Mouse (Mus musculus) B cell, adult 2 months (primary cell): Measurements from ENCODE around the gene Cotl1.

Source experiments
- DNase-seq, 2 experiments: peaks; one replicate each; pipeline ENCODE4 v3.0.0; 2022

The Cotl1 gene

DNA sequence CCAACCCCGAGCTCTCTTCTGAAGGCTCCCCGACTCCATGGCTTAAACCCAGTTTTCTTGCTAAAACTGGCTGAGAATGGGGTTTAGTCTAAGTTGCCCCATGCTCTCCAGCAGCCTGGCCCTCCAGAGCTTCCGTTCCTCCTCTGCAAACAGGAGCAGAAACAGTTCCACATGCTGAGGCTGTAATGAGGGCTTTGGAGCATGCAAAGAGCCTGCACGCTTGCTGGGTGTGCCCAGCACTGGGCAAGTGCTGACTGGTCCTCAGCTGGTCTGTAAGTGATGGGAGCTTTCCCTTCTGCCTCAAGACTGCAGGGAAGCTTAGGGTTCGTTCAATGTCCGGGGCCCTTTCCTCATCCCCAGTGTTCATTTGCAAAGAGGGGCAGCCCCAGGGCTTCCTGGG lies 24.1 kb downstream of the Cotl1 start:
- DNase-seq, result peak; percentile 36 to 40

DNA sequence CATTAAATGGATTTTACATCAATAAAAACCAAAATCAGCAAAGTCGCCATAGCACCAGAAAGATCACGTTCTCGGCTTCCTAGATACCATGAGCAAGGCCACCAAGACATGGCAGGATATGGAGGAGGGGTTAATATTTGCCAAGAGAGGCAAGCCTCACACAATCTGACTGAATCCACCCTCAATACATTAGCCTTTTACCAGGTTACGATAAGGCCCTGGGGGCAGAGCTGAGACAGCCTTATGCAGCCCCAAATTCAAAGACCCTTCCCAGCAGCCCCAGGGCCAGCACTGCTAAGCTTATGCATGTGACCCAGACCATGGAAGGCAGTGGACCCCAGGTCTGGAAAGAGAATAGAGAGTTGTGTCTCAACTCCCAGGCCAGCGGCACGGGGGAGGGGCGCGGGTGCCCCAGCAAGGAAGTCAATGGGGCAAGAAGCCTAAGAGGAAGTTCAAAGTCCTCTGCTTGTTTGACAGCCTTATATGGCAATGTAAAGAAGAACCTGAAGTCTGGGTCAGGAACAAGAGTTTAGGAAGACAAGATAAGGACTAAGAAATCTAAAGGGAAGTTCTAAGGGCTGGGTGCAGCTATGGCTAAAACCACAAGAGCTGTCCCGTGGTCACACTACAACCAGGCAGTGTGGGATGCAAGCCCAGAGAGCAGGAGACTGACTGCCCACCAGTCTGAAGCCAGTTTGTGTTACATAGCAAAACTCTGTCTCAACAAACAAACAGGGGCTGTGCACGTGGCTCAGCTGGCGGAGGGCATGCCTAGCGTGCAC lies 27.5 kb downstream of the Cotl1 start:
- peak; percentile 80 to 82 for DNase-seq

DNA sequence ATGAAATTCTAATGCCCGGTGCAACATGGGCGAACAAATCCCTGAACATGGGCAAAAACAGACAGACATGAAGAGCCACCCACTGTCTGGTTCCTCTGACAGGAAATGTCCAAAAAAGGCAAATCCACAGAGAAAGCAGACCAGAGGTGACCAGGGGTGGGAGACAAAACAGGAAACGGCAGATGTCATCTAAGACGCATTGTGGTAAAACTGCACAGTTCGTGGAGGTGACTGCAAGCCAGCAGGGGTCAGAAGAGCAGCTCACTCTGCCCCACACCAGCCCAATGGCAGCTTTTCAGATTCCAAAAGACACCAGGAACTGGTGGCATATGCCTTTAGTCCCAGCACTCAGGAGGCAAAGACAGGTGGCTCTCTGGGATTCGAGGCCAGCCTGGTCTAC lies 28.4 kb downstream of the Cotl1 start:
- DNase-seq, result peak; percentile 62 to 66

DNA sequence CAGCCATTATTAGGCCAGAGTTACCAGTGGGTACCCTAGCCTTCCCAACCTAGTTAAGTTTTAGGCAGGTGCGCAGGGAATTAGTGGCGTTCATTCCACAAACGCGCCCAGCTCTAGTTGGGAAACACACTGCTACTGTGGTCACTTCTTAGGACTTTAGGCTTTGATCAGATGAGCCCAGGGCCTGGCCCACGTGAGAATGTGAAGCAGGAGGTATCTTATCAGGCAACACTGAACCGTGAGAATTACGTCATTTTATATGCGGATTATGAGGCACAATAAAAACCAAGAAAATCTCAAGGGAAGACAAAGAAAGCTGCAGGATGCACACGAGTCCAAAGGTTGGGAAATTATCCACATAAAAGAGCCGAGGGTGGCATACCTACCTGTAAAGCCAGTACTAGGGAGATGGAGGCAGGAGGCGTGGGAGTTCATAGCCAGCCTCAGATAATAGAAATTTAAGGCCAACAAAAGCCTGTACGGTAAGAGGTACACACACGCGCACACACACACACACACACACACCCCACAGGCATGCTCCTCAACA lies 29.3 kb downstream of the Cotl1 start:
- no peak for DNase-seq

DNA sequence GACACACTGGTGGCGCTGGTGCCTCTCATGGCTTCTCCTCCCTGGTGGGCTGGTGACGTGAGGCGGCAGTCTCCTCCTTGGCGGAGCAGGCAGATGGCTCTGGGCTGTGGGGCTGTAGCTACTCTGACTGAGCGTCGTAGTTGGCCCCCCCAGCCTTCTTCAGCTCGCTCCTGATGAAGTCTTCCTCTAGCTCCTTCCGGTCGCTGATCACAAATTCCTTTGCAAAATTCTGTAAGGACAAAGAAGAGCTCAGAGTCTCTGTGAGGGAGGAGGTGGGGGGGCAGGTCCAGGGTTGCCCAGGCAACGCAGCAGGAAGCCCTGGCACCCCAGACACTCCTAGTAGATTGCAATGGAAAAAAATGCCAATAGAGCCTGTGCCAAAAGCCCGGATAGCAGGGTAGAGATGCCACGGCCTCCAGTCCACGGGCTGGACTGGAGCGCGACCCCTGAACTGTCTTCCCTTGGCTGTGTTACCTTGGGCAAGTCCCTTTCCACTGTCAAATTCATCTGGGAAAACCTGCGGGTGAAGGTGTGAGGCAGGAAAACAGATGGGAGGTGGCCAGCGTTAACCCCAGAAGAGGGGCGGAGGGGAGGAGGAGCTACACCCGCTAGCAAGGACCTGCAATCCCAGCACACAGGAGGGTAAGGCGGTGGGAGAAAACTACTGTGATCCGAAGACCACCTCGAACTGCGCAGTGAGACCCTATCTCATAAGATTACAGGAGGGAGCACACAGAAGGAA lies 30.0 kb downstream of the Cotl1 start:
- no peak for DNase-seq

DNA sequence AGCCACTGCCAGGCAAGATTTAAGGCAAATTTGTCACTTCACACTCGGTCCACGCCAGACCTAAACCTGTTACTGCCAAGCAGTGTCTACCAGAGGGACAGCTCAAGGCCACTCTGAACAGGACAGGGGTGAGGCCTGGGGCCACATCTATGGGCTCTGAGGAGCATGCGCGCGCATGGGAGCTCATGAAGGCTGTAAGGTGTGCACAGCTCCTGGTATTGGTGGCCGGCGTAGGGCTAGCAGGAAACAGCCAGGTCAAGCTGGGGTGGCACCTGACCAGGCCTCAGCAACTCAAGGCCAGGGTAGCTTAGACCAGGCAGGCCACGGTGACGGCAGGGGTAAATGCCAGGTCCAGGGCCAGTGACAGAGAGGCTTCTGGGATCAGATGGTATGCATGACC lies 30.7 kb downstream of the Cotl1 start:
- DNase-seq, result no peak

DNA sequence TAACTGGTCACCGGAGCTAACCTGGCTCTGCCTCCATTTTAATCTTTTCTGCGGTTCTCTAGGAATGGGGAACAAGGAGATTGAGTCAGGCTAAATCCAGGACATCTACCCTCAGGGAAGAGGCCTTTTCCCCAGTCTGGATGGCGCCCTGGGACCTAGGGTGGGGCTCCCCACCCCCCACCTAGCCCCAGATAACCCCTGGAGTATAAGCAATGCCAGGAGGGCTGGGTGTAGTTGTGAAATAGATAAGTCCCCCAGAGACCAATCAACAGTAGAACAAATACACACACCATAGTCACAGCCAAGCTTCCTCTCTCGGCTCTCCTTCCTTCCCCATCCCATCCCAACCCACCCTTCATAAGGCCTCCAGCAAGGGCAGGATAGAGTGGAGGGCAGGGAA lies 32.7 kb downstream of the Cotl1 start:
- no peak for DNase-seq

DNA sequence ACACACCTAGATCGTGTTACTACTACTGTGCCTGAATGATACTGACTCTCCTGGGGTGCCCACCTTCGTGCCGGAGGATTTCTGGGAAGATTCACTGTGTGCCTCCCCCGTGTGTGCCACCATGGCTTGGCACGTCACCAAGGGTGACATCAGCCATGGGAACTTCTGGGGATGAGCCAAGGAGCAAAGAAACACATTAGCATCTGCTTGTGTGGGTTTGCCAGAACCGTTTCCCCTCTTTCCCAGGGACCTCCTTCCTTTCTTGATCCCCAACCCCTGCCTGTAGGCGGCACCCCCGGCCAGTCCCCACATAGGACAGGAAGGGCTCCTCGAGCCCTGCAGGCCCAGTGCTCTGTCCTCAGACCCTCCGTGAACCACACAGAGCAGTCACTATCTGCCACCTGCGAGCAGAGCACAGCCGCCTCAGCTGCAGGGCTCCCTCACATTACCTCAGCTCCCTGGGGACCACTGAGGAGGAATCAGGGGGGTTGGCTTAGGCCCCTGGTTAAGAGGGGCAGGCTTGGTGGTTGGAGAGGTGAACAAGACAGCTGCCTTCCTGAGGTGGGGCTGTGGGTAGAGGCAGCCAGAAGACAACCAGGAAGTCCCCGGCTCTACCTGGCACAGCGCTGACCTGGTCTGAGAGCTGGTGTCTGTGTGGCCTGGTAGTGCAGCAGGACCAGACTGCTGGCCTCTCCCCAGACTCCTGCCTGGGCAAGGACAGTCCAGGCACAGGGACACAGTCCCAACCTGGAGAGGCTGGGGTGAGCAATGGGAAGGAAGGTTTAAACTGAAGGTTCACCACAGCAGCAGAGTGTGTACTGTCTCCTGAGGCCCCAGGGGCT lies 33.7 kb downstream of the Cotl1 start:
- peak; percentile 72 to 79 for DNase-seq

DNA sequence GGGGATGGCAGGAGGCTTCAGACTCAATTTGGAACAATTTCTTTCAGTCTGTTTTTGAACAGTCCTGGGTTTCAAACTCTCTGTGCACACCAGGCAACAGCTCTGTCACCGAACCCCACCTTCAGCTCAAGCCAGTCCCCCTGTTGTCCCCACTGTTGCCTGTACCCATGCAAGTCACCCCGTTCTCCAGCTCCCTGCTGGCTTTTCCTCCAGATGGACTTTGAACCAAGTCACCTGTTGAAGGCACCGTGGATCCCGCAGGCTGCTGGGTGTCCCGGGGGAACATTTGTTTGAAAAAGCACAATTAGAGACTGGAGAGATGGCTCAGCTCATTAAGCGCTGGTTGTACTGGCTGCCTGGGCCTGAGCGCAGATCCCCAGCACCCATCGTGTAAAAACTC lies 35.1 kb downstream of the Cotl1 start:
- DNase-seq, result no peak

DNA sequence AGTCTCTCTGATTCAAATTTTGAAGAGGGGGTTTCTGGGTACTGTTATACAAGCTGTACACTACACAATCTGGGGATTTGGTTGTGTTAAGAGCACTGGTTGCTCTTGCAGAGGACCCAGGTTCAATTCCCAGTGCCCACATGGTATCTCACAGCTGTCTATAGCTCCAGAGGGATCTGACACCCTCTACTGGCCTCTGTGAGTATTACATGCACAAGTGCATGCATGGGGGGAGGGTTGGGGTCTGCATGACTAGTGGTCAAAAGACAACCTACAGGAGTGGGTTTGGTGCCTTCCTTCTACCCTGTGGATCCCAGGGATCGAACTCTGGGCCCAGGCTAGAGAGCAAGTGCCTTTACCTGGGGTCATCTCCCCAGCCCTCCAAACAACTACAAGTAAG lies 37.8 kb downstream of the Cotl1 start:
- peak in 1 of 2 experiments; percentile 43 for DNase-seq

DNA sequence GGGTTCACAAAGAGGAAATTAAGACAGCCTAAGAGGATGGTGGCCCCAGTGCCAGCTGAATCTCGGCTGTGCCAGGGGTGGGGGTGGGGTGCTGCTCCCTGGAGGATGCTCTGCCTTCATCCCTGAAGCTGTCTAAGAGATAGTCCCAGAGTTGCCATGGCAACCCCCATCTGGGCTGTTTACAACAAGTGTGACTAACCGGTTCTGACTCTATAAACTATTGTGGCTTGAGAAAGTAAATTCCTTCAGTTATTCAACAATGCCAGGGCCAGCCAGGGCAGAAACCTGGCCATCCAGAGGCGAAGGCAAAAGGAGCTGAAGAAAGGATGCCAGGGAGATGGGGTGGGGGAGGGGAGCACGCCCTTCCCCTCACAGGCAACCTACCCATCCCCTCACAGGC lies 39.2 kb downstream of the Cotl1 start:
- no peak for DNase-seq

DNA sequence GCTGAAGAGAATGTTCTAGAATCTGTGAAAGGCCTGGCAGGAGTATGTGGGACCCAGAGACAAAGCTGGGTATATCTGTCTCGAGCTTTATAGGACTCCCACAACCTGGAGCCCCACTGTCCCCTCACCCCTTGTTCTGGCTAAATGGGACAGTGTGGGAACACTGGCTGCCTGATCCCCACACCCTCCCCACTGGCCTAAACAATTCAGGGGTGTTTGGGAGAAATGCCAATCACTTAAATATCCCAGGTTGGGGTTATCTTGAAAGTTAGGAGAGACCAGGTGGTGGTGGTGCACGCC lies 41.4 kb downstream of the Cotl1 start:
- DNase-seq, result no peak

DNA sequence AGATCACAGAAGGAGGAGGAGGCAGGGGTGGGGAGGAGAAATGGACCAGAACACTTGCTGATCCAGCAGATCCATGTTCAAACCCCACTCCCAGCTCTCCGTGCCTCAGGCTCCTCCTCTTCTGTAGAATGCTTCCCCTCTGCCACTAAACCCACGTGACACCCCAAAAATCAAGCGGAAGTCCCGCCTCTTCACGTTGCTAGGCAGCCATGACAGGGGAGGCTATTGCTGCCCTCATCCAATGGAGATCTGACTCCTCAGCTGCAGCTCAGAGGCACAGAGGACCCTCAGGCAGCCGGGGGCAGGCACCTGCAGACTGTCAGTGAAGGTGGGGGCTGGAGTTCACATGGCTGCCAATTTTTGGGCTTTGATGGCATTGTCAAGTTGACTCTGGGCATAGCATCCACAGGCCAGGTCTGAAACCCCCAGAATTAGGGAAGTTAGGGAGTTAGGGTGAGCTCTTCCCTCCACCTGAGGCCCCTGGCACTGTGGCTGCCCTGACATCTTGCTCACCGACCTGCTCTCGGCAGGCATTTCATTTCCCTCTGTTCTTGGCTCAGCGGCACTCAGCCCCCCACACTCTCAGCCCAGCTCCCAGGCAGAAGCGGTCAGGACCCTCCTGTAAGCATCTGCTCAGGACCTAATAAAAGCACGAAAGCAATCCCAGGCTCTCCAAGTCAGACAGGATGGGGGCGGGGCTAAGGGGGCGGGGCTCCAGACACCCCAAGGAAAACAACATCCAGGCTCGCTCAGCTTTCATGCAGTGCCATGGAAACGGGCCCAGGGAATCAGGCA lies 42.0 kb downstream of the Cotl1 start:
- peak; percentile 87 for DNase-seq

DNA sequence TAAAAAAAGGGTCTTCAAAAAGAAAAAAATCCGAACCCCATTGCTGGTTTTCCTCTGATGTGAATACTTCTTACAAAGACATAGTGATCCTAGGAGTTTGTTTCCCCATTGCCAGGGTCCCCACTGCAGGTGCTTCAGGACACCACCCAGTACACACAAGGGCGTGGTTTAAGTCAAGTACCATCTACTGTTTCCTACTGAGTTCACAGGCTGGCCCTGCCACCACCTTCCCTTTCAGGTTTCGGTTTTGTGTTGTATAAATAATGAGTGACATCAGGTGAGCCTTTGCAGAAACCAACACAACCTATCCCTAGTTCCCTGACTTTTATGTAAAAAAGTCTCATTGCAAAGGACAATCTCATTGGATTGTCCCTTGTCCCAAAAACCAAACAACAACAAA lies 44.7 kb downstream of the Cotl1 start:
- DNase-seq, result no peak

DNA sequence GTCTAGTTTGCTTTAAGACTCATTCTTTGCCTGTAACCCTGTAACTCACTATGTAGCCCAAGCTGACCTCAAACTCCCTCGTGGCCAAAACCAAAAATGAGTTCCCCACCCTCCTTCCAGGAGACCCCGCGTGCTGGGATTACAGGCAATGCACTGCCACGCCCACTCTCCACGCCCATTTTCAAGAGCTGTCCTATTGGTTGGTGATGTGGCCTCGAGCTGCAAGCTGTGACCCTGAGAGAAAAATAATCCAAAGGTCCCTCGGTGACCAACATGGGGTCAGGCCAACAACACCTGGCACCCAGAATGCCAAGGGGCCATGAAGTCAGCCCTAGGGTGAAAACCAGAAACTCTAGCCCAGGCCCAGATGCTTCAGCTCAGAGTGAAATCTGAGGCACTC lies 45.7 kb downstream of the Cotl1 start:
- no peak for DNase-seq

DNA sequence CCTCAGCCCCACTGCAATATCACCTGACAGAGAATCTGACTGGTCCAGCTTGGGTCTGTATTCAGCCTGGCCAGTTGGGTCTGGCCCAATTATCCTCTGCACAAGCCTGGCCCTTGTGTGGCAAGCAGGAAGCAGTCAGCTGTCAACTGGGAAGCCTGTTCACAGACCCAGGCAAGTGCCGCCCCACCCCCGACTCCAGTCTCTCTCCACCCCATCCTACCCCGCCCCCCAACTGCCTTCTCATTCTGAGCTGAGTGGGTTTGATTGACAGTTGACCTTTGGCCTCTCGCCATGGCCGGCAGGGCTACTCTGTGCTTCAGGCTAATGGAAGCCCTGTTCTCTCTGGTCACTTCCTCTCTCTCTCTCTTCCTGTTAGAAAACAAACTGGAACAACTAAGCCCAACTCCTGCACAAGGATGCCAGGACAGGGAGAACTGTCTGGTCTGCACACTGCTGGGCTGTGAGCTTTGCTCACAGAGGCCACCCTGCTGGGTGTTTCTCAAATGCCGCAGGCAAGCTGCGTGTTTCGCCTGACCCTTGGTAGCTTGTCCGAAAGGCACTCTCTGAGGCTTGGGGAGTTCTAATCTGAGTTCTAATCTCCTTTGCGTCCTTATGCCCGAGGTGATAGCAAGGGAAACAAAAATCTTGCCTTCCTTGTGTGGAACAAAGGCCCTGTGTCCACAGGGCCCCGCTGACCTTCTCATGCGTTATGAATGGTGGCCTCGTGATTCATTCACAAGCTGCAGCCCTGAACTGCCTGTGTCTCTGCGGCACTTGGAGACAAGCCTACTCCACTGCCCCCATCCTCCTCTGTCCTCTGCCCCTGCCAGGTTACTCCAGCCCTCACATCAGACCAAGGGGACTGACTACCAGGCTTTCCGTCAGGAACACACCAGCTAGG lies 48.3 kb downstream of the Cotl1 start:
- DNase-seq, result no peak

DNA sequence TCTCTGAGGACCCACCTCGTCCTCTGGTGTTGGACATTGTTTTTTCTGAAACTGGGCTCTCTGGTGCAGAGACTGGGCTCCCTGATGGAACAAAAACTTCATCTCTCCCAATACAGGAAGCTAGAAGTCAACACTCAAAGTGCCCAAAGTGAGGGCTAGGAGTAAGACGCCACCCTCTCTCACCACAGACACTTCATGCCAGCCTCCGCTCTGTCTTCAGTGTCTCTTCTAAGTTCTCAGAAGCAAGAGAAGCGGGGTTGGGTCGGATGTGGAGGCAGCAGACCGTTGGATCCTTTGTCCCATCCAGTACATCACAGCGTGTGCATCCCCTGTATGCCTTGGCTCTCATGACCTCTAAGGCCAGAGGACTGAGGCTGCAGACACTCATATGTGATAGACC lies 50.8 kb downstream of the Cotl1 start:
- DNase-seq, result no peak

DNA sequence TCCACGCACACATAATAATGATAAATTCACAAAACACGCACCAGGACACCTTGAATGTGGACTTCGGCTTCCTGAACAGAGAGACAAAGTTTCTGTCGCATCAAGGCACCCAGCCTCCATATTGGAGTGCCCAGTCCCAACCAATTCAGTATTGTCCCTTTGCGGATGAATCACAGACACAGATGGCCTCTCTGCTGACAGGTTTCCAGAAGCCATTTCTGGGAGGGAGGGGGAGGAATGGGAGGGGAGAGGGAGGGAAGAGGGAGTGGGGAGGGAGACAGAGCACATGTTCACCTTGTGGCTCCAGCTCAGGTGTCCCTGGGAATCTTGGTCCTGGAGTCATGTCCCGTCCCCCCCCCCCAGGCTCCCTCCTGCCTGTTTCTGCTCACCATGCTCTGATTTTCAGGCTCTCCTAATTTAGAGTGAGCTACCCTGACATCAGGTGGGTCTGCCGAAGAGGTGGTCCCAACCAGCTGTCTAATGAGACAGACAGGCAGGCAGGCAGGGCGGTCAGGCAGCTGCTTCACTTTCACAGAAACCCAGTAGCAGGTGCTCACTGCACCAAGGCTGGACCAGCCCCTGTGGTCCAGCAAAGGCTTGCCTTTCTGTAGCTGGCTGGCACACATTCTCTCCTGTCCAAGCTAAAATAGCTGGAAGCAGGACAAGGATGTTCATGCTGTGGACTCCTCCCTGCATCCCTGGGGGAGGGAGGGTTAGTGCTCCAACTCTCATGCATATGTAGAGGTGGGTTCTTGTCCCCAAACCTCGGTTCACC lies 51.5 kb downstream of the Cotl1 start:
- DNase-seq, result no peak

DNA sequence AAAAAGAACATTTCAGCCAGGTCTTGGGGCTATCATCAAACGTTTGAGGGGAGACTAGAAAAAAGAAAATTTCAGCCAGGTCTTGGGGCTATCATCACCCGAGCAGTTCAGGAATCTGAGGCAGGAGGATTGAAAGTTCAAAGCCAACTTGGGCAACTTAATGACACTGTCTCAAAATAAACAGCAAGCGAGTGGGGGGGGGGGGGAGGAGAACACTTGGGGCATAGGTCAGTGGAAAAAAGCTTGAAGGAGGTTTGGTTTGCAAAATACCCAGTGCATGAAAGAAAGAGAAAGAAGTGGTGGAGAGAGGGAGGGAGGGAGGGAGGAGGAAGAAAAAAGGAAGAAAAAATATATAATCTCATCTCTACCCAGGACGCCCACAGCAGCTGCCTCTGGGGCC lies 53.0 kb downstream of the Cotl1 start:
- no peak for DNase-seq

DNA sequence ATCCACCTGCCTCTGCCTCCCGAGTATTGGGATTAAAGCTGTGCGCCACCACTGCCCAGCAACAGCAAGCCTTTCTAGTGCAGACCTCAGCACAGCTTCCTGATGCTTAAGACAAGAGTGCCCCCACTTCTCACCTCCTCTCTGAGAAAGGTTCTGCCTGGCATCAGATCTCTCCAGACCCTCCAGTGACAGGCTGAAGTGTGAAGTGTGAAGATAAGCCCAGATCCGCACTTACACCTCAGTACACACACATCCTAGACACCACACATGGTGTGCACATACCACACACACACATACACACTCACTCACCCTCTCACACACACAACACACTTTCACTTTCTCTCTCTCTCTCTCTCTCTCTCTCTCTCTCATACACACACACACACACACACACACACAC lies 53.5 kb downstream of the Cotl1 start:
- DNase-seq, result no peak
